Mouse (Mus musculus): ENCODE data around the gene Wdr53.
"Not testable (repeated sequence)": the region's sequence is repeated elsewhere in the genome, so short reads cannot be mapped to it uniquely, and the experiment has no call there.

Wdr53 gene

DNA sequence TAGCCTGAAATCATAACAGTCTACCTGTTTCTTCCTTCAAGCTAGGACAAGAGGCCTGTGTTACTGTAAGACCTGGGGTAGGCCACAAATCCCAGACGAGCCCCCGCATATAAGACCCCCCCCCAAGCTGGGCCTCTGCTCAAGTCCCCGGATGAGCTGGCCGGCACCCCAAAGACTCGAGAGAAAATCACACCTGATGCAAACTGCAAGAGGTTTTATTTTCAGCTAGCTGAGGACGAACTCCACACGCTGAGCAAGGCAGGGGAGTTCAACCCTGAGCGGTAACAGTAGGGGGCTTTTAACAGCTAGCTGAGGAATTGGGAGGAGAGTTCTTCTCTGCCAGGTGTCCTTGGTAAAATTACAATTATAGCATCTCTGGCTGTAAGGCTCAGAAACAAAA, 33.2 kb downstream of the Wdr53 start:
- no peak for DNase-seq

DNA sequence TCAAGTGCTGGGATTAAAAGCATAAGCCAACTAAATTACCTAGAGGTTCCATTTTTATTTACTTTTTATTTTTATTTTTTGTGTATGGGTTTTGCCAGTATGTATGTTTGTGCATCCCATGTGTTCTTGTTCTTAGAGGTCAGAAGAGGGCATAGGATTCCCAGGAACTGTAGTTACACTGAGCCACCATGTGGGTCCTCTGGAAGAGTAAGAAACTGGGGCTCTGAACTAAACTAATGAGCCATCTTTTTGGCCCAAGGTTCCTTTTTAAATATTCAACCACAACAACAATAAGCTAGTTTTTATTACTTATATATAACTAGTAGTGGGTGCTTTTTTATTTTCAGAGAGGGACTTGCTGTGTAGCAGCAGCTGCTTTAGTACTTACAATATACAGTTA, 35.6 kb downstream of the Wdr53 start:
- DNase-seq, result no peak

GRCm38 (mm10) chr16:32291821-32292220, 44.8 kb downstream of the Wdr53 start:
- DNase-seq, result no peak

DNA sequence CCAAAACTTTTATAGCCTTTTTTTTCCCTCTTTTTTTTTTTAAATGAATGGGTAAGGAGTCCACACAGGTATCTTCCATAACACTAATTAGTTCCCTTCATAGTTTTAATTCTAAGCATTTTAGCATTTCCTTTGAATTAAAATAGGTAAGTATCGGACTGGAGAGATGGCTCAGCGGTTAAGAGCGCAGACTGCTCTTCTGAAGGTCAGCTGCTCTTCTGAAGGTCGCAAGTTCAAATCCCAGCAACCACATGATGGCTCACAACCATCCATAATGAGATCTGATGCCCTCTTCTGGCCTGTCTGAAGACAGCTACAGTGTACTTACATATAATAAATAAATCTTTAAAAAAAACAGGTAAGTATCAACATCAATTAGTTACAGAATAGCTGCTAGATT, 52.6 kb downstream of the Wdr53 start:
- DNase-seq, result not testable (repeated sequence)

DNA sequence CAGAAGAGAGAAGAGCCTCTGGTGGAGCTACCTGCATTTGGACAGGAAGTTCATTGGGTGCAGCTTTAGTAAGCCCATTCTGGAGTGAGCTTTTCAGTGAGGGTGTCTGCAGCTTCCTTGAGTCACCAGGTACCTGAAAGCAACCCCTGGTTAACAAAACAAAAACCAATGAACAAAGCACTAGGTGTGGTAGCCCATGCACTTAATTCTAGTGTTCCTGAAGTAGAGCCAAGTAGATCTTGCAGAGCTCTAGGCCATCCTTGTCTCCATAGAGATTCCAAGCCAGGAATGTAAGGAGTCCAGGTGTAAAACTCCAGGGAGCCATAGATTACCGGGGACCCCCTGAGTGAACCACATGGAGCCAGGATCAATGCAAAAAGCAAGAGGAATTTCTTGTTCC, 56.0 kb downstream of the Wdr53 start:
- no peak for DNase-seq

- DNase-seq, result no peak
Observed at GRCm38 (mm10) chr16:32303886-32304285, 56.9 kb downstream of the Wdr53 start.

All from layer of hippocampus, adult 9-11 months (tissue).